Mouse (Mus musculus): Measurements from ENCODE around the gene Scyl1. TPM values are rescaled to one million over a fixed set of nuclear protein-coding genes. Genes with fewer than 3 reads are reported as not detected.

Gene Scyl1
- total and polyA plus RNA-seq, 3 experiments: 36.0 to 64.1 TPM; not detected in 1

DNA sequence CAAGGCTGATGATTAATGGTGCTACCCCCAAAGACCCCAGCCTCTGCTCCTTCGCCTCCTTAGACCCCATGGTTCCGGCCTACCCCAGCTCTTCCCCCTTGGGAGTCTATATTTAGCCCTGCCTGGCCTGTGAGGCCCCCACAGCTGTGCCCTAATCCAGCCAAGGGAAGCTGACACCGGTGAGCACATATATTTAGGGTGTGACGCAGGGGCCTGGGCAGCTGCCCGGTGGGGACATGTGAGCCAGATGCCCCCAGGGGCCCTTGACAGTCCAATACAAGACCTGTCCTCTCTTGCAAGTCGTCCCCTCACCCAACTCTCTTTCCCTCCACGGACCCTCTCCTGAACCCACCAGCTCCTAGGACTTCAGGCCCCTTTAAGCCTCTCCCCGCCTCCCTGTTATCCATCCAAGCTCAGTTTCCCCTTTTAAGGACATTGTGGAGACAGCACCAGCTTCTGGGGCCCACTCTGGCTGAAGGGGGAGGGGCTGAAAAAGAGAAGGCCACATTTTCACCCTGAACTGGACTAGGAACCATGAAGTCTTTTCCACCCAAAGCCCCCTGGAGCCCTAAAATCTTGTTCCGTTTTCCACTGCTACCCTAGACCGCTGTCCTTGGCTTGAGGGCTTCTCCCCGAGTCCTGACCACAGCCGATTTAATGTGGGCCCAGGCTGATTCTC, 46.1 kb downstream of the Scyl1 start (continued):
- TF ChIP-seq ELF1 (IDR thresholded peaks at IDR 0.05; ENCODE audit: low read depth, low read length) (0 out of 2 replicates have a peak, but pooled peaks have one; percentile 16), POLR2AphosphoS5 (IDR thresholded peaks at IDR 0.05; ENCODE audit: borderline replicate concordance, low read depth, low read length) (no peak)

DNA sequence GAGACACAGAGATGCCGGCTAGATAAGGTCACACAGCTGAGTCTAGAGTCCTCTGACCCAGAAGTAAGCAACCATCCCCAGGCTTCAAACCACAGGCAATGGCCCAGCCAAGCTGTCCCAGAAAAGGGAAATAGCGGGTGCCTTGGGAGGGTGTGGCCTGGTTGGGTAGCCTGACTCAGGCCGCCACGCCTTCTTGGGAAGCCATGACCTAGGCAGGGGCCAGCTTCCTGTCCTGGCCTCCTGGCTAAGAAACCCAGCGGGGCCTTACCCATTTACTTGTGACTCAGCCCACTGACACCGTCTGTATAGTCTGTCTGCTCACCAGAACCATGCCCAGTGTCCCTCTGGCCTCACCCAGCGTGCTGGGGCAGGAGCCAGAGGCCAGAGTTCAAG, 46.7 kb downstream of the Scyl1 start:
- Histone ChIP-seq H3K4me3 (ENCODE audit: control insufficient read depth in 1 of 2, insufficient read depth in 1 of 2, low read depth in 2 of 2, low read length in 2 of 2) (peak overlapping the region; percentile 70 to 93), H3K27me3 (ENCODE audit: control insufficient read depth in 1 of 2, insufficient read depth in 2 of 2, low read length in 2 of 2) (no peaks in the 10 kb centered on the region), H3K36me3 (ENCODE audit: control insufficient read depth in 1 of 2, insufficient read depth in 2 of 2, low read length in 2 of 2) (peaks cover 6 to 31% of the 10 kb centered on the region in 2 experiments), H3K79me2 (ENCODE audit: control insufficient read depth, insufficient read depth, low read length, poor library complexity) (peaks cover 43% of the 10 kb centered on the region), H3K9ac (ENCODE audit: control insufficient read depth, low read depth, low read length, poor library complexity, severe bottlenecking) (peak overlapping the region; percentile 93), H3K27ac (ENCODE audit: control insufficient read depth, low read depth, low read length) (peak overlapping the region; percentile 95), H3K4me1 (ENCODE audit: control insufficient read depth in 1 of 2, insufficient read depth in 2 of 2, low read length in 2 of 2) (peaks cover 3 to 38% of the 10 kb centered on the region in 2 experiments; a peak in 3 of 4 replicates), H3K9me3 (replicated peaks; ENCODE audit: insufficient read depth, low read length) (no peaks in the 10 kb centered on the region)
- peak; percentile 89 for DNase-seq (ENCODE audit: low read depth, low spot score)
- TF ChIP-seq NRF1 (IDR thresholded peaks at IDR 0.05; ENCODE audit: insufficient read depth, low read depth, low read length, poor library complexity, severe bottlenecking) (no peak), ZMIZ1 (IDR thresholded peaks at IDR 0.05; ENCODE audit: low read depth, low read length) (no peak), UBTF (IDR thresholded peaks at IDR 0.05; ENCODE audit: borderline replicate concordance, insufficient read depth, low read depth, low read length) (no peak), ELF1 (IDR thresholded peaks at IDR 0.05; ENCODE audit: low read depth, low read length) (peak; percentile 58), ETS1 (IDR thresholded peaks at IDR 0.05; ENCODE audit: low read depth, low read length) (peak; percentile 92), MAX (IDR thresholded peaks at IDR 0.05; ENCODE audit: low read length) (peak; percentile 54), ZC3H11A (IDR thresholded peaks at IDR 0.05; ENCODE audit: low read depth, low read length) (no peak), POLR2AphosphoS5 (IDR thresholded peaks at IDR 0.05; ENCODE audit: borderline replicate concordance, low read depth, low read length) (no peak), RAD21 (IDR thresholded peaks at IDR 0.05; ENCODE audit: low read depth, low read length) (no peak), MXI1 (IDR thresholded peaks at IDR 0.05; ENCODE audit: low read depth, low read length) (peak; percentile 64), SMC3 (IDR thresholded peaks at IDR 0.05; ENCODE audit: low read depth, low read length) (no peak), JUND (IDR thresholded peaks at IDR 0.05; ENCODE audit: low read depth, low read length) (no peak), SIN3A (IDR thresholded peaks at IDR 0.05; ENCODE audit: low read length) (peak; percentile 83), ZKSCAN1 (IDR thresholded peaks at IDR 0.05; ENCODE audit: low read depth, low read length) (no peak), ZNF384 (IDR thresholded peaks at IDR 0.05; ENCODE audit: low read depth, low read length) (no peak), POLR2AphosphoS2 (IDR thresholded peaks at IDR 0.05; ENCODE audit: low read length) (no peak), RCOR1 (IDR thresholded peaks at IDR 0.05; ENCODE audit: low read depth, low read length) (0 out of 2 replicates have a peak, but pooled peaks have one; percentile 40), CHD2 (IDR thresholded peaks at IDR 0.05; ENCODE audit: low read length) (no peak), BHLHE40 (IDR thresholded peaks at IDR 0.05; ENCODE audit: borderline replicate concordance, low read depth, low read length) (no peak), KAT2A (conservative IDR thresholded peaks at IDR 0.05; ENCODE audit: low read depth, low read length) (no peak), MYB (IDR thresholded peaks at IDR 0.05; ENCODE audit: low read depth, low read length) (no peak), MAZ (IDR thresholded peaks at IDR 0.05; ENCODE audit: low read depth, low read length) (peak; percentile 60; the same call in 1 of the 2 replicates), USF1 (IDR thresholded peaks at IDR 0.05; ENCODE audit: low read depth, low read length) (no peak), CHD1 (IDR thresholded peaks at IDR 0.05; ENCODE audit: low read depth, low read length) (0 out of 2 replicates have a peak, but pooled peaks have one; percentile 74), MAFK (IDR thresholded peaks at IDR 0.05; ENCODE audit: borderline replicate concordance, low read depth, low read length) (no peak), MYC (IDR thresholded peaks at IDR 0.05; ENCODE audit: low read depth, low read length) (peak; percentile 51; the same call in 1 of the 2 replicates), EP300 (IDR thresholded peaks at IDR 0.05; ENCODE audit: low read depth in 1 of 2, low read length in 2 of 2) (peak; percentile 49 to 54; a peak in 3 of 4 replicates), POLR2A (IDR thresholded peaks at IDR 0.05; ENCODE audit: control insufficient read depth in 1 of 2, insufficient read depth in 1 of 2, low read depth in 1 of 2, low read length in 2 of 2, poor library complexity in 1 of 2) (peak in 1 of 2 experiments; percentile 44; a peak in 1 of 4 replicates), E2F4 (IDR thresholded peaks at IDR 0.05; ENCODE audit: borderline replicate concordance, low read depth, low read length) (no peak), GABPA (IDR thresholded peaks at IDR 0.05; ENCODE audit: low read depth, low read length) (no peak), TBP (IDR thresholded peaks at IDR 0.05; ENCODE audit: low read depth, low read length) (0 out of 2 replicates have a peak, but pooled peaks have one; percentile 38), USF2 (IDR thresholded peaks at IDR 0.05; ENCODE audit: borderline replicate concordance in 1 of 2, insufficient read depth in 1 of 2, low read depth in 1 of 2, low read length in 2 of 2) (no peak), TAL1 (IDR thresholded peaks at IDR 0.05; ENCODE audit: low read length) (no peak)
